Mouse (Mus musculus): ENCODE results near the gene Ccdc34.
"Not testable (repeated sequence)": the region's sequence is repeated elsewhere in the genome, so short reads cannot be mapped to it uniquely, and the experiment has no call there.

The Ccdc34 gene

DNA sequence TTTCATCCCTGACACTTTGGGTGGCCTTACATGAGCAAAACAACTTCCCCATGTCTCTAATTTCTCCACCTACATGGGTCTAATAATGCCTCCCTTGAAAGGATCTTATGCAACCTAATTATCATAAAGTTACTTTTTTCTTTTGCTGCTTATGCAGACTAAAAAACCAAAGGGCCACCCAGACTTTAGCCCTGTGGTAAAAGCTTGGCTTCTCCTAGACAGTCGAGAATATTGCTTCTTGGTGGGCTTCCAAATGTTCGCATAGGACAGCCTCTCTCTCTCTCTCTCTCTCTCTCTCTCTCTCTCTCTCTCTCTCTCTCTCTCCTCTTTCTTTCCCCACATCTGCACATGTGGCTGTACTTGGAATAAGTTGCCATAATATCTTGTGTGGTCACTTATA is 60.0 kb downstream of the Ccdc34 start:
- DNase-seq (ENCODE audit: low read depth), result no peak

- no peak for DNase-seq (ENCODE audit: low read depth)
Measured at GRCm38 (mm10) chr2:110080532-110080931, 62.9 kb downstream of the Ccdc34 start.

DNA sequence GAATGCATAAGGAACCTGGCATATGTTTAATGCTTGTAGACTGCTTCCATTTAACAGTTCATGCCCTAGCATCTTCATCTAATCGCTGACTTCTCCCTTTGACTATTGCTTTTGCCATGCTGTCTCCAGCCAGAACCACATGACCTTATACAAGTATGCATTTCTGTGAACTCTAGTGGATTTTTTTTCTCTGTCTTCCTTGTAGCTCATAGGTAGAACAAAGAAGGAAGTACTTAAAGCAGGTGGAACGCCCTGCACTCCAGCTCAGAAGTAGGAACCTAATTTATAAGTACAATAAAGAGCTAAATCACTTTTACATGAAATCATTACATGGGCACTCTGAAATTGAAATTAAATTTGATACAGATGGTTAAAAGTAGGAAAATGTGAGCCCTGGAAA is 65.4 kb downstream of the Ccdc34 start:
- DNase-seq (ENCODE audit: low read depth), result no peak

- no peak for DNase-seq (ENCODE audit: low read depth)
Measured at GRCm38 (mm10) chr2:110085701-110086143, 68.1 kb downstream of the Ccdc34 start.

DNA sequence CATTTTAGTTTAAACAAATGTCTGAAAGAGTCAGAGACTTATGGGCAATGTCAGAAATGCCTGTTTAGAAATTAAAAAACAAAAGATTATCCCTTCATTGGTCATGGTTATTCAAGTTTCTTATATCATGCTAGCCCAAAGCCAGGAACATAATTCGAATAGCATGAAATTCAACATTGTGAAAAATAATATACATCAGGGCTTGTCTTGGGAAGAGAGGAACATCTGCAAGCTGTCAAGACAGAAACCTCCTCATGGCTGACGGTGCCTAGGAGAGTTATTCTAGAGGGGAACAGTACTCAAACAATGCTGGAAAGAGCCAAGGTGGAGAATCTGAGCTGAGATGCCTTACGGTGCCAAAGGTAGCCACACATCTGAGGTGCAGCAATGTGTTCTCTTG is 96.5 kb downstream of the Ccdc34 start:
- no peak for DNase-seq (ENCODE audit: low read depth)

DNA sequence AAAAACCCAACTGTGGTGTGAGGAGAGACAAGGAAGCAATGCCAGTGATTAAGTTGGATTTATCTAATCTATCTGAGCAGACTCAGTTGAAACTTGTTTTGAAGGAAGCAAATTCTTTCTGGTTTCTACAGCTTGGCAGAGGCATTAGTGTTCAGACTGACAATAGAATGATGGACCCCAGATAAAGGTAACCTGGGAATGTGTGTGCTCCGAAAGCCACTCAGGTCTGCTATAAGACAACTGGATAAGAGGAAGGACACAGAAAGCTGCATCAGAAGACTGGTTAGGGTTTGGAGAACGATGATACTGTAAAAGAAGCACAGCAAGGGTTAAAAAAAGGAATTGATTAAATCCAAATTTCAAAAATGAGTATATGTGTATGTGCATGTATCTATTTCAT is 111.8 kb downstream of the Ccdc34 start:
- no peak for DNase-seq (ENCODE audit: low read depth)

DNA sequence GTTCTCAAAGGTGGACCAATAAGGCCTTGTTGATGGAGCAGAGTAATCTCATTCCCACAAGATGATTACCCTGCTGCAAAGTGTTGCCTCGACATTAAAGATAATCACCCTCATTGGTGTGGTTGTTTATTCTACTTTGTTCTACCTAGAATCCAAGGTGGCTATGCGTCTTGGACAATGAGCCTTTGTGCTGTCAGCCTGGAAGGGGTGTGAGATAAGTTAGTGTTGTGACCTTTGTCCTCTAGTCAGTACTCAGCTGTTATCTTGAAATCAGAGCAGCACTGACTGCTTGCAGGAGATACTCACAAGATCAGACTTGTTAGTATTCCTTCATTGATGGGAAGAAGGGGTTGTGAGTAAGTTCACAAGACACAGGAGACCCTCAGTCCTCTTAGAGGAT is 114.0 kb downstream of the Ccdc34 start:
- DNase-seq (ENCODE audit: low read depth), result no peak

- DNase-seq (ENCODE audit: low read depth), result no peak
Measured at GRCm38 (mm10) chr2:110133356-110134115, 115.9 kb downstream of the Ccdc34 start.

DNA sequence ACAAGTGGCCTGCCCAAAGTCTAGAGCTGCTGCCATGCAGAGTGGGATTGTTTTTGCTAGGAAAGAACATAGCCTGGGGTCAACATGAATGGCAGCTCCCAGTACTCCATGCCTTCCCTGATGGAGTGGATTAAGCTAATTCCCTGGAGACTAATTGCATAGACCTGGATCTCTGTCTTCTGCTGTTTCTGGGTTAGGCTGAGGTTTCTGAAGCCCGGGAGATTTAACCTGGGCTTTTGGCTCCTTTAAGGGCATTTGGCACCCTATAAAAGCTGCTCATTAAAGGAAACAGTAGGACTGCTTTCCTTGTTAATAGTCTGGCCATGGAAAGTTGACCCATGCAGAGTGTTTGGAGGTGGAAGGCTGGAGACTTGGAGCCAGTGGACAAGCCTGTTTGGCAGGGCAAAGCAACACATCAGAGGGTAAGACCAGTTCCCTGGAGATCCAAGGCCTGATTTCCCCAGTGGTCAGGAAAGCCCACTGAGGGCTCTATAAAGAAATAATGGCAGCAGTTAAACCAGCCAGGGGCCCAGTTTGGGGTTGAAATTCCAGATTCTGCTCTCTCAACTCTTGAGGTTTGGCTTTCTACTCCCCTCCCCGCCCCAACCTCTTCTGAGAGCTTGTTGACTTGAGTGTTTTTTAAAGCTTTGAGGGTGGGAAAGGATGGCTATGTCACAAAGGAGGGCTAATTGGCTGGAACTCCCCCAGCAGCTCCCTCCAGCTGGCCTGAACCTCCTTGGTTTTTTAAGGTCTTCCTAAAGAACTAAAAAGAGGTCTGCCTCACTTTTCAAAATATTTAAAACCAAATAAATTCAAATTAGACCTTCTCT is 117.4 kb downstream of the Ccdc34 start:
- no peak for DNase-seq (ENCODE audit: low read depth)

- no peak for DNase-seq (ENCODE audit: low read depth)
Measured at GRCm38 (mm10) chr2:110137291-110137690, 119.7 kb downstream of the Ccdc34 start.

- DNase-seq (ENCODE audit: low read depth), result no peak
Measured at GRCm38 (mm10) chr2:110138096-110138495, 120.5 kb downstream of the Ccdc34 start.

GRCm38 (mm10) chr2:110147980-110148379 is 130.4 kb downstream of the Ccdc34 start:
- DNase-seq (ENCODE audit: low read depth), result not testable (repeated sequence)

GRCm38 (mm10) chr2:110149246-110149645 is 131.6 kb downstream of the Ccdc34 start:
- no peak for DNase-seq (ENCODE audit: low read depth)

DNA sequence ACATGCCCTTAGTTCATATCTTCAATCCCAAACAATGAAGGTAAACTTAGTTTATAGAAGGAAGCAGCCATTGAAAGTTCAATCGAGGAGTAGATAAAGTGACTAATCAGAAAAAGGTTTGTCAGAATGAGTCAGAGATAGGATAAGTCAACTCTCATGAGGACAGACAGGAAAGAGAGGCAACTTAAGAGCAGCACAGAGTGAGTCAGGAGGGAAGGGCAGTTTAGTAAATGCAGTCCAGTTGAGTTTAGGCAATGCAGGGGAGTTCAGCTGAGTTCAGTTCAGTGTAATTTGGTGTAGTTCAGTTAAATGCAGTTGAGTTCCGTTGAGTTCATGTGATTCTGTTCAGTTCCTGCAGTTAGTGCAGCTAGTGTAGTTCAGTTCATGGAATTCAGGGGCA is 138.7 kb downstream of the Ccdc34 start:
- no peak for DNase-seq (ENCODE audit: low read depth)

DNA sequence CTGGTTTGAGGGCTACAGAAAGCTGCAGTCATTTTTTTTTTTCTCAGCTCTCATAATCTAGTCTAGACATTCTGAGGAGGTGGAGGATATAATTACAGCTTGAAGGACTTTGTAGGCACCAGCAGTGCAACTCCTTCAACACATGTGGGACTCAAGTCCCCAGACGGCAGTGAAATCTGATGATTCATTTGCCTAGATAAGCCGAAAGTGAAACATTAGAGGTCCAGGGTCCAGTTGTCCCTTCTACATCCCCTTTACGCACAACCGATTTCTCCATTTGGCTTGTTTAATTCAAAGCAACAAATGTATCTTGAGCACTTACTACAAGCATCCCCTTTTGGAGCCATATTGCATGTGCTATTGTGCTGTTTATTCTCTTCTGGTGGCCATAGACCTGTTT is 147.4 kb downstream of the Ccdc34 start:
- no peak for DNase-seq (ENCODE audit: low read depth)

DNA sequence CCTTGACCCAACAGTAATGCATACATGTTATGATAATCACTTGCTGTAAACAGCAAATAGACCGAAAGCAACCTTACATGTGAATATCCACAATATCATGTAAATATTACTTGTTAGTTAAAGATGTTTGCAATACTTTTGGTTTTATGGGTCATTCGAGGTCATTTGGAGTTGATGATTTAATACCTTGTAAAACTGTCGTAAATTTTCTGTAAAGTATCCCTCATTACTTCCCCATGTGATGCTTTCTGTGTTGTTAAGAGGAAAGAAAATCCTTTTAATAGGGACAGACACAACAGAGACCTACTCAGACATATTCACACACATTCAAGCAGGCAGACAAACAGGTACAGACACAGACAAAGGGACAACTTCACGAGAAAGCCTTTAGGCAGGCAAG is 150.1 kb downstream of the Ccdc34 start:
- DNase-seq (ENCODE audit: low read depth), result no peak

GRCm38 (mm10) chr2:110168361-110168760 is 150.7 kb downstream of the Ccdc34 start:
- DNase-seq (ENCODE audit: low read depth), result no peak

DNA sequence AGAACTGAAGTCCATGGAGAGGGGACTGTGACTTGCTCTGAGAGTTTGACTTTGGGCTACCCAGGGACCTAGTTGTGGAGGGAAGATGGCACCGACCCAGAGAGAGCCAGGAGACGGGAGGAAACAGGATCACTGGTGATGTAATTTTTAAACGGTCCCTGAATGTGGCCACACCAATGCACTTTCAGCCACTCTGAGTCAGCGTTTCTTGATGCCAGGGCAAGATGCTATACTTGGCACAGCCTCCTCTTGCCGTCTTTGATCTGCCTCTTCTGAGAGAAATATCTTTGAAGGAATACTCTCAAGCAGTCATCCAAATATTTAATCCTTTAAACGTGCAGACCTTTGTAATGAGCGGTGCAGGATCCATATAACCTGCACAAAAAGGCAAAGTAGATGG is 154.8 kb downstream of the Ccdc34 start:
- DNase-seq (ENCODE audit: low read depth), result no peak

DNA sequence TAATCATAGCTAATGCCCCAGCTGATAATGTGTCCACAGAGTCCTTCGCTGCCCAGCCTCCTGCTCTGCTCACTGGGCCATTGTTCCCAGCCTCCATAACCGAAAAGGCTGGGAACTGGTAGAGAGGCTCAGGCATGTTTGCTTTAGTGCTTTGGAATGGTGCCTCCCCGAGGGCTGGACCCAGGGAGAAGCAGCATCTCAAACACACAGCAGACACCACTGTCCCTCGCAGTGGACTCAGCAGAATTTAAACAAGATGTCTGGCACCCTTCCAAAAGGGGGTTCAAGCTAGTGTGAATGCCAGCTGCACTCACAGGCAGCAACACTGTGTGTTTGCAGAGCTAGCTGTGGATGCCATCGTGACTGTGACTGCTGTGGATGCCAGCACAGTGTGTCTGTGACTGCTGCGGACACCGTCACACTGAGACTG is 156.2 kb downstream of the Ccdc34 start:
- DNase-seq (ENCODE audit: low read depth), result no peak

GRCm38 (mm10) chr2:110176761-110177400 is 159.3 kb downstream of the Ccdc34 start:
- DNase-seq (ENCODE audit: low read depth), result no peak

DNA sequence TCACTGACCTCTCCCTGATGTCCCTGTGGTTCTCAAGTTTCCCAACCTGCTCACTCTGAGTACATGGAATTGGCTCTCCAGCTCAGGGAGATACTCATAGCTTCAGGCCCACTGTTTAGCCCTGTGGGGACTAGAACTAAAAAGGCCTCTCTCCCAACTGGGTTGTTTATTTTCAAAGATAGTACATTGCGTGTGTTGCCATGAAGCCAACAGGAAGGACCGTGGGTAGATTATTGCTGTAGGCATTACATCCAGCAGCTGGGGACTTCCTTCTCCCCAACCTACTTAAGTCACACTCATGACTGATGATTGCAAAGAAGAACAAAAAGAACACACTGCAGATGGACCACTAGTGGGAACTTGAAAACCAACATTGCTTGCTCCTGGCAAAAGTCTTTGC is 159.8 kb downstream of the Ccdc34 start:
- no peak for DNase-seq (ENCODE audit: low read depth)

GRCm38 (mm10) chr2:110177879-110178278 is 160.3 kb downstream of the Ccdc34 start:
- DNase-seq (ENCODE audit: low read depth), result no peak
